Mouse (Mus musculus): Measurements from ENCODE around the gene Abca13. TPM values are rescaled to one million over a fixed set of nuclear protein-coding genes. Genes with fewer than 3 reads are reported as not detected.

Gene Abca13
- polyA plus RNA-seq, 2 experiments = 0.10 to 0.11 TPM

DNA sequence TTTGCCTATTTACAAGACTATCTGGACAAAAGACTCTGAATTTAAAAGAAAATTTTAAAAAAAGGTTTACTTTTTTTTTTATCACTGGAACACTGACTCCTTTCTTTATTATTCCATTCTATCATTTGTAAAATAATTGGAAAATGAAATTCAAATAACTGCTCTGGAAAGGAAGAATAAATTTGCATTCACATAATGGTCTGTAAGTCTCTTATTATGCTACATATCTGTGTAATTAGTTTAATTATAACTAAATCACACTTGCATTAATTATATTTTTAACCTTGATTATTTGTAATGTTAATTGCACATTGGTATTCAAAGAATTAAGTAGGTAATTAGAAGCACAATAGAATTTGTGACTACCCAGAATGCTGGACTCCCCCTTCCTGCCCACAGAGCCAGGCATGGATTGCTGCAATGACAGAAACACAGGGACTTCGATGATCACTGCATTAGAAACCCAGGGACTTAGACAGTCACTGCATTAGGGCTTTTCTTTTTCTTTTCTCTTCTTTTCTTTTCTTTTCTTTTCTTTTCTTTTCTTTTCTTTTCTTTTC lies 400.1 kb downstream of the Abca13 start:
- no peak for ATAC-seq (ENCODE audit: insufficient read depth)
- 49% methylated on average over 1 of the region's 1 CpGs for WGBS (ENCODE audit: insufficient replicate concordance)
- TF ChIP-seq CTCF (IDR thresholded peaks at IDR 0.05; ENCODE audit: low read depth) (no peak), EP300 (IDR thresholded peaks at IDR 0.05; ENCODE audit: low read depth) (no peak)

DNA sequence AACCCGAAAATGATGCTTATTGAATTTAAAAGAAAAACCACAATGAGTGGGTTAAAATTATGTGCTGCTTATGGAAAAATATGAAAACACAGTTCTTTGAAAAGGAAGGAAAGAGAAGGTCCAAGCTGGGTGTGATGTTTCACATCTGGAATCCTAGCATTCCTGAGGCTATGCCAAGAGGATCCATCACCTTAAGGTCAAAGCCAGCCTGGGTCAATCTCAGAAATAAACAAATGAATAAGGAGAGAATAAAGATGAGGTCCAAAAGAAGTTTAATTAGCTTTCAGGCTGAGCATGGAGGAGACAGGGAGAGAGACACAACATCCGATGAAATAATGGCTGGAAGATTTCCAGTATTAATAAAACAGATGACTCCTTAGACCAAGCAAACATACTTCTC lies 405.6 kb downstream of the Abca13 start:
- TF ChIP-seq EP300 (IDR thresholded peaks at IDR 0.05; ENCODE audit: low read depth) (no peak), CTCF (IDR thresholded peaks at IDR 0.05; ENCODE audit: low read depth) (no peak)
- DNase-seq (ENCODE audit: low read depth in 3 of 3, low spot score in 3 of 3) = no peak
- Histone ChIP-seq H3K4me3 (ENCODE audit: insufficient read depth in 1 of 2, low read depth in 2 of 2, low read length in 2 of 2) (no peak overlapping the region), H3K4me2 (ENCODE audit: low read depth) (no peak overlapping the region), H3K9me3 (ENCODE audit: control insufficient read depth, low read length) (no peaks in the 10 kb centered on the region), H3K27me3 (ENCODE audit: control insufficient read depth, insufficient read depth, low read length) (no peaks in the 10 kb centered on the region), H3K27ac (no peak overlapping the region), H3K36me3 (replicated peaks; ENCODE audit: control insufficient read depth, insufficient read depth, low read depth) (no peaks in the 10 kb centered on the region), H3K9ac (replicated peaks) (no peak overlapping the region), H3K4me1 (replicated peaks; ENCODE audit: control insufficient read depth in 2 of 2, insufficient read depth in 2 of 2, low read length in 1 of 2) (no peaks in the 10 kb centered on the region)
- ATAC-seq (ENCODE audit: insufficient read depth) = no peak
- 53% methylated on average over 2 of the region's 2 CpGs for WGBS (ENCODE audit: insufficient replicate concordance)

More for the DNA sequence above, 400.1 kb downstream of the Abca13 start:
- Histone ChIP-seq H3K4me1 (replicated peaks; ENCODE audit: control insufficient read depth in 2 of 2, insufficient read depth in 2 of 2, low read length in 1 of 2) (no peaks in the 10 kb centered on the region), H3K27ac (no peak overlapping the region), H3K9ac (replicated peaks) (no peak overlapping the region), H3K9me3 (ENCODE audit: control insufficient read depth, low read length) (no peaks in the 10 kb centered on the region), H3K4me2 (ENCODE audit: low read depth) (no peak overlapping the region), H3K27me3 (ENCODE audit: control insufficient read depth, insufficient read depth, low read length) (no peaks in the 10 kb centered on the region), H3K36me3 (replicated peaks; ENCODE audit: control insufficient read depth, insufficient read depth, low read depth) (no peaks in the 10 kb centered on the region), H3K4me3 (ENCODE audit: insufficient read depth in 1 of 2, low read depth in 2 of 2, low read length in 2 of 2) (no peak overlapping the region)
- DNase-seq (ENCODE audit: low read depth in 3 of 3, low spot score in 3 of 3) = no peak

GRCm38 (mm10) chr11:9601096-9601495 lies 409.4 kb downstream of the Abca13 start:
- Histone ChIP-seq H3K27ac (no peak overlapping the region), H3K27me3 (ENCODE audit: control insufficient read depth, insufficient read depth, low read length) (no peaks in the 10 kb centered on the region), H3K9me3 (ENCODE audit: control insufficient read depth, low read length) (no peaks in the 10 kb centered on the region), H3K36me3 (replicated peaks; ENCODE audit: control insufficient read depth, insufficient read depth, low read depth) (no peaks in the 10 kb centered on the region), H3K4me2 (ENCODE audit: low read depth) (no peak overlapping the region), H3K4me1 (replicated peaks; ENCODE audit: control insufficient read depth in 2 of 2, insufficient read depth in 2 of 2, low read length in 1 of 2) (no peaks in the 10 kb centered on the region), H3K9ac (replicated peaks) (no peak overlapping the region), H3K4me3 (ENCODE audit: insufficient read depth in 1 of 2, low read depth in 2 of 2, low read length in 2 of 2) (no peak overlapping the region)
- DNase-seq (ENCODE audit: low read depth in 3 of 3, low spot score in 3 of 3) (no peak), ATAC-seq (ENCODE audit: insufficient read depth) (no peak)
- 59% methylated on average over 3 of the region's 3 CpGs for WGBS (ENCODE audit: insufficient replicate concordance)
- TF ChIP-seq CTCF (IDR thresholded peaks at IDR 0.05; ENCODE audit: low read depth) = no peak

DNA sequence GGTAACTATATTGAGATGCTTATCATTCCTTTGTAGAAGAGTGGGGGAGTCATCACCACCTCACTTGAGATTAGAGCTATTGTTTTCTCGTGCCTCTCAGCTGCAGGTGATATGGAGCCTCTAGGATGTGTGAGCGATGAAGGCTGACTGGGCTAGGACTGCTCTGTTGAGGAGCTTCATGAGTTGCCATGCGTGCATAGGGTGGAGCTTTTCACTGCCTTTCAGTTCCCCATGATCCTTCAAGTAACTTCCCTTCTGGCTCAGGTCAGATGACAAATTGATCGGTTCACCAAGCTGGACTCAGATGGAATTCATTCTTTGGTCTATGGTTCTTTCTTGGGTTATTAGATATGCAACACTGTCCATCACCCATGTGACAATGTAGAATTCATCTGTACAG lies 410.4 kb downstream of the Abca13 start:
- Histone ChIP-seq H3K4me1 (replicated peaks; ENCODE audit: control insufficient read depth in 2 of 2, insufficient read depth in 2 of 2, low read length in 1 of 2) (no peaks in the 10 kb centered on the region), H3K4me2 (ENCODE audit: low read depth) (no peak overlapping the region), H3K9ac (replicated peaks) (no peak overlapping the region), H3K9me3 (ENCODE audit: control insufficient read depth, low read length) (no peaks in the 10 kb centered on the region), H3K4me3 (ENCODE audit: insufficient read depth in 1 of 2, low read depth in 2 of 2, low read length in 2 of 2) (no peak overlapping the region), H3K27ac (no peak overlapping the region), H3K27me3 (ENCODE audit: control insufficient read depth, insufficient read depth, low read length) (no peaks in the 10 kb centered on the region), H3K36me3 (replicated peaks; ENCODE audit: control insufficient read depth, insufficient read depth, low read depth) (no peaks in the 10 kb centered on the region)
- 54% methylated on average over 4 of the region's 4 CpGs for WGBS (ENCODE audit: insufficient replicate concordance)
- ATAC-seq (ENCODE audit: insufficient read depth) (no peak), DNase-seq (ENCODE audit: low read depth in 3 of 3, low spot score in 3 of 3) (no peak)
- TF ChIP-seq EP300 (IDR thresholded peaks at IDR 0.05; ENCODE audit: low read depth) = no peak

GRCm38 (mm10) chr11:9608249-9608648 lies 416.5 kb downstream of the Abca13 start:
- Histone ChIP-seq H3K9ac (replicated peaks) (no peak overlapping the region), H3K36me3 (replicated peaks; ENCODE audit: control insufficient read depth, insufficient read depth, low read depth) (no peaks in the 10 kb centered on the region), H3K27ac (no peak overlapping the region), H3K4me3 (ENCODE audit: insufficient read depth in 1 of 2, low read depth in 2 of 2, low read length in 2 of 2) (no peak overlapping the region), H3K4me1 (replicated peaks; ENCODE audit: control insufficient read depth in 2 of 2, insufficient read depth in 2 of 2, low read length in 1 of 2) (no peaks in the 10 kb centered on the region), H3K4me2 (ENCODE audit: low read depth) (no peak overlapping the region), H3K9me3 (ENCODE audit: control insufficient read depth, low read length) (no peaks in the 10 kb centered on the region), H3K27me3 (ENCODE audit: control insufficient read depth, insufficient read depth, low read length) (no peaks in the 10 kb centered on the region)
- TF ChIP-seq CTCF (IDR thresholded peaks at IDR 0.05; ENCODE audit: low read depth) (no peak), EP300 (IDR thresholded peaks at IDR 0.05; ENCODE audit: low read depth) (no peak)
- ATAC-seq (ENCODE audit: insufficient read depth) = no peak
- no peak for DNase-seq (ENCODE audit: low read depth in 3 of 3, low spot score in 3 of 3)

All from liver, embryonic 14.5 days (tissue).